Mouse (Mus musculus): ENCODE results near the gene Btf3. TPM values are rescaled to one million over a fixed set of nuclear protein-coding genes. Genes with fewer than 3 reads are reported as not detected.

Btf3 gene
- total RNA-seq, 2 experiments from 2014 or later: 307 to 340 TPM

DNA sequence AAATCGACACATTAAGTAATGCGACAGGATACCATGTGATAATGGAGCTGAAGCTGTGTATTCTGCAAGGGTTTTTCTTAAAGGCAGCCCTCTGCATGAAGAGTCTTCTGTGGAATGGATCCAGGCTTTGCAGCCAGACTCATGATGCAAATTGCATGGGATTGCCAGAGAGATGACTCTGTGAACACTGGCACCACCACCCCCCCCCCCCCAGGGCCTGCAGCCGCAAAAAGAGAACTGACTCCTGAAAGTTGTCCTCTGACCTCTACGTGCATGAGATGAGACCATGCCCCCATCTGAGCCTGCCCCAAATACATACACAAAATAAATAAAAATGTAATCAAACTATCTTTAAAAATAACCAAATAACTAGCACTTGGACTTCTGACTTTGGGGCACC lies 32.7 kb upstream of the Btf3 start:
- intact Hi-C loops (cut with DNase I): no loop called here
- no peak for DNase-seq

GRCm38 (mm10) chr13:98340506-98340905 lies 23.7 kb upstream of the Btf3 start:
- intact Hi-C loops (cut with DNase I): no loop called here
- no peak for DNase-seq

DNA sequence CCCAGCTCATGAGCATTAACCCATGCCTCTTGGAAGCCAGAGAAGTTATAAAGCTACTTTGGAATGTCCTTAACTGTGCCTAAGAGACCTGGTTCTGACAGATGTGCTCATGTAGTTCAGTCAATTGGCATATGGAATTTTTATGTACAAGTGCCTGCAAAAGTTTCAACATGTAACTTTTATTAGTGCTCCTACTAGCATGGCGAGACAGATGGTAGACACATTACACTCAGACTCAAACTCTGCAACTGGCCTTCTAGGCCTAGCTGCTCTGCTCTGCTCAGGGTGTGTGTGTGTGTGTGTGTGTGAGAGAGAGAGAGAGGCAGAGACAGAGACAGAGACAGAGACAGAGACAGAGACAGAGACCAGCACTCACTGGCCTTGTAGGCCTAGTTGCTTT lies 19.4 kb upstream of the Btf3 start:
- intact Hi-C loops (cut with DNase I): no loop called here
- no peak for DNase-seq

GRCm38 (mm10) chr13:98332106-98332505 lies 15.3 kb upstream of the Btf3 start:
- intact Hi-C loops (cut with DNase I): no loop called here
- peak; percentile 13 for DNase-seq

DNA sequence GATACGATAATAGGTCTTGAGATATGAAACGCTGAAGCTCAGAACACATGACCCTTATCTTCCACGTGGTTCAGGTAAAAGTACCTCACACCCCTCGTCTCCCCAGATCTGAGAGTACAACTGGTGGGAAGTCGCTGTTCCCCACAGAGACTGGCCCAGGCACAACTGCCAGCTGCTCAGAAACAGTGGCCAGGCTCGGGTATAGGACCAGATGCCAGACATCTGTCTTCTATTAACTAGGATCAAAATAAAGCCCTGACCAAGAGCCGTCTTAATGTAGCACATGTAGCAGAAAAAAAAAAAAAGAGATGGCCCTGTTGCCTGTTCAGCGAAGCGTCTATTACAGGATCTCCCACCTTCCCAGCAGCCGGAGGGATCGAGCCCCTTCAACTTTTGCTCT lies 8.2 kb upstream of the Btf3 start:
- intact Hi-C loops (cut with DNase I): no loop called here
- no peak for DNase-seq

- intact Hi-C loops (cut with DNase I): no loop called here
- DNase-seq: no peak
Observed at GRCm38 (mm10) chr13:98317911-98318310, 1.1 kb upstream of the Btf3 start.

GRCm38 (mm10) chr13:98317246-98317677 lies 456 bp upstream of the Btf3 start:
- no peak for DNase-seq
- intact Hi-C loops (cut with DNase I): no loop called here

- no peak for DNase-seq
- intact Hi-C loops (cut with DNase I): no loop called here
Observed at GRCm38 (mm10) chr13:98316140-98316479, 696 bp downstream of the Btf3 start.

GRCm38 (mm10) chr13:98315124-98315523 lies 1.7 kb downstream of the Btf3 start:
- intact Hi-C loops (cut with DNase I): no loop called here
- no peak for DNase-seq

DNA sequence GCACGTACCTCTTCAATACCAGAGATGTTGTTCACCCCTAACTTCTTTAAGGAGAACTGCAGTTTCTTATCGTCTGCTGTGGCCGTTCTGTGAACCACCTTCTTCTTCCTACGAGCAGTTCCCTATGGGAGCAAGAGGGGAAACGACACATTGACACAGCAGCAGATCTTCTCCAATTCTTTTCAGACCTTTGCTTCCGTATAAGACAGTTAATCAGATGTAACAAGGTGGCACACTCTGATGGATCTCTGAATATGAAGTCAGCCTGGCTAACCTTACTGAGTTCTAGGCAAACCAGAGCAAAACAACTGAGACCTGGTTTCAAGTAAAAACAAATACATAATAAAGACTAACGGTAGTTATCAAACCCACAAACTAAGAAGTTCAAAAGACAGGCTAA lies 3.2 kb downstream of the Btf3 start:
- no peak for DNase-seq
- intact Hi-C loops (cut with DNase I): no loop called here

- no peak for DNase-seq
- intact Hi-C loops (cut with DNase I): no loop called here
Observed at GRCm38 (mm10) chr13:98311597-98311996, 5.2 kb downstream of the Btf3 start.

DNA sequence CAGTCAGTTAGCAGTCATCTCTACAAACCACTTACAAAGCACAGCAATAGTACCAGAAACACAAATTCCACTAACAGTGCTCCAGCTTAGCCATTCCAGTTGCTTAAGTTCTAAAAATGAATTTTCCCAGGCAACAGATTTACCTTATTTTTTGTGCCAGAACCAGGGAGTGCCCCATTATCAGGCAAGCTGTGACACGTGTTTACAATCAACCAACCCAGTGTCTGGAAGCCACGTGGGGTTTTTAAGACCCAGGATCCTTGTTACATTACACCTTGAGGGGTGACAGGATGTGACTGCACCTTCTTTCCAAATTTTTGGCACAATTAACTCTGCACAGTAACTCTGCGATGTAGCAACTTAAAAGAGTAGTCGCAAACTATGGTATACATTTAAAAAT lies 8.1 kb downstream of the Btf3 start:
- DNase-seq: no peak
- intact Hi-C loops (cut with DNase I): no loop called here

DNA sequence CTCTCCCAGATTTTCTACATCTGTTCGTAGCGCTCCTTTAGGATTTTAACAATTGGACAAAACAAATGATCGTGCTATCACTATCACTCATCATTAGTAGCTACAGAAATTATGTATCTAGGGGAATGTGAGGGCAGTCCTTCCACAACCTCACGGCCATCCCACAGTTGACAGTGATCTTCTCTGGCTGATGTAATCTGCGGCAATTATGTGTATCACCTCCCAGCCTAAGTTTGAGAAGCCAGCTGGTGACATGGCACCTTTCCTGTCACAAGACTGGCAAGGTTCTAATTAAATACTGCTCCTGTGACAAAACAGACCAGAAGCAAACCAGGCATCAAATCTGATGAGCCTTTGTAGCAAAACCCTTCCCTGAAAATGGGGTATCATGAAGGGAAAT lies 8.8 kb downstream of the Btf3 start:
- no peak for DNase-seq
- intact Hi-C loops (cut with DNase I): no loop called here

GRCm38 (mm10) chr13:98306852-98307475 lies 9.8 kb downstream of the Btf3 start:
- DNase-seq: no peak
- intact Hi-C loops (cut with DNase I): no loop called here

DNA sequence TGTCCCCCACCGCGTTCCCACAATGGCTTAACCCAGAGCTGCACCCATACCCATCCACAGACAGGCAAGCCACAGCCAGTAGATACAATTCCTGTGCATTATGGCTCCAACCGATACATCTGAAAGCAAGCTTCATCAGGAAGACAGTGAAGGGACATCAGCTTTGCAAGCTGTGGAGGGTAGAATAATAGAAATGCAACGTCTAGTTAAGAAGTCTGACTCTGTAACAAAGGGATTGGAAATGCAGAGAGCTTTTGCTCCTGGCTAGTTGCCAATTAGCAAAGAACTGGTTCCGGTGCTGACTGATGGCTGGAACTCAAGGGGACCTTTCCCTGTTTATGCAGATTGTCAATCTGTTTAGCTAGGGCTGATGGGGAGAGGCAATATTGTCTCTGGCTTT lies 10.4 kb downstream of the Btf3 start:
- DNase-seq: no peak
- intact Hi-C loops (cut with DNase I): no loop called here

DNA sequence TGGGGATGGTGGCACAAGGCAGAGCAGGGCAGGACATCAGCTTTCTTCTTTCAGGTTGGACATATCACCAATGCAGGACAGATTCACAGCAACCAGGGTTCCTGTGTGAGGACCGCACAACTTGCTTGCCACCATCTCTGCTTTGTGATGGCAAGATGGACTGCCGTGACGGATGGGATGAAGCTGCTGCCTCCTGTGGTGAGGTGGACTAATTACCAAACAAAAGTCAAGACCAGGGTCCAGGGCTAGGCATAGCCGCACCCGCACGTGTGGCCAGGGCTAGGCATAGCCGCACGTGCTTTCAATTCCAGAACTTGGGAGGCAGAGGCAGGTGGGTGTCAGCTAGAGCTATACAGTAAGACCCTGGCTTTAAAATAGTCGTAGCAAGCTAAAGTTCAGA lies 11.5 kb downstream of the Btf3 start:
- DNase-seq: no peak
- intact Hi-C loops (cut with DNase I): no loop called here

DNA sequence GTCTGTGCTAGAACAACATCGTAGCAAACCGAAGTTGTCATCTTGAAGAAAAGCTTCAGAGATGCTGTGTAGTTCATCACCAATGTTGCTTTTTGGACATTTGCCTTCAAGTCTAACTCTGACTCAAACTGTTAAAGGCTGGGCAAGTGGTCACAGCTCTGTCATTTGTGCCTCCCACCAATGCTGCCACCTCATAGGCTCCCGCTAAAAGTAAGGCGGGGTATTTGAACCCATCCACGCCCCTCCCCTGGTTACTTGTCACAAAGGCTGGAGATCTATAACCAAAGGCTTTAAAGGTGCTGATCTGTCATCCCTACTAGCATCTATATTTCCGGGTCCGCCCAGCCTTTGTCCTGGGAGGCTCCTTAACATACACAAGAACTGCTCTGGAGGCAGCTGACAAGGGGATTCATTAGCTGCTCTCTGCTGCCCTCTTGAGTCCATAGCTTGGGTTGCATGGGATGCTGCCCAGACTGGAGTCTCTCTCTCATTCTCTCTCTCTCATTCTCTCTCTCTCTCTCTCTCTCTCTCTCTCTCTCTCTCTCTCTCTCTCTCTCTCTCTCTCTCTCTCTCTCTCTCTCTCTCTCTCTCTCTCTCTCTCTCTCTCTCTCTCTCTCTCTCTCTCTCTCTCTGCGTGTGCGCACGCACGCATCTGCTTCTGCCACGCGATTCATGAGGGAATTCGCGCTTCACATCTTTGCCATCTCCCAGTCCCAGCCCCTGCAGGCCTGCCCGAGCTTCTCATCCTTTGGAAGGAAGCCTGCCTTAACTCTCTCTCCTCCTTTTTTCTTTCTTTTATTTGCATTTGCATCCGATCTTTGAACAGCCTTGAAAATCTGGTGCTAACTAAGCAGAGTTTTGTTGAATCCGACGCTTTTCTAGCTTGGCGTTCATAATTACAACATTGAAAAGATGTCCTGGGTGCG lies 17.7 kb downstream of the Btf3 start:
- intact Hi-C loops (cut with DNase I): no loop called here
- DNase-seq: peak; percentile 83

- intact Hi-C loops (cut with DNase I): no loop called here
- no peak for DNase-seq
Observed at GRCm38 (mm10) chr13:98297883-98298482, 18.8 kb downstream of the Btf3 start.

GRCm38 (mm10) chr13:98296072-98296471 lies 20.7 kb downstream of the Btf3 start:
- no peak for DNase-seq
- intact Hi-C loops (cut with DNase I): no loop called here

GRCm38 (mm10) chr13:98291712-98292111 lies 25.1 kb downstream of the Btf3 start:
- intact Hi-C loops (cut with DNase I): no loop called here
- DNase-seq: no peak

DNA sequence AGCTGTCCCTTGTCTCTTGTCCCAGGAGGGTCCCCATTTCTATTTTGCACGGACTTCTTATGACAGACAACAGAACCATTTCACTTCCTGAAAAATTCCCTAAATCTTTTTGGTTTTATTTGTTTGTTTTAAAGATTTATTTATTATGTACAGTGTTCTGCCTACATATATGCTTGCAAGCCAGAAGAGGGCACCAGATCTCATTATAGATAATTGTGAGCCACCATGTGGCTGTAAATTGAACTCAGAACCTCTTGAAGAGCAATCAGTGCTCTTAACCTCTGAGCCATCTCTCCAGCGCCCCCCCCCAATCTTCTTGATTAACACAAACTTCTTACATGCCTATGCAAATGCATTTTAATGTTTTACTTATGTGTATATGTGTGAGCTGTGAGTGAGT lies 26.1 kb downstream of the Btf3 start:
- intact Hi-C loops (cut with DNase I): no loop called here
- no peak for DNase-seq

Measured in left cerebral cortex, postnatal 4 days (tissue).